Mouse (Mus musculus) monocyte, adult 5-6 weeks (primary cell): ENCODE measurements around the gene Cers5. TPM values are rescaled to one million over a fixed set of nuclear protein-coding genes. Genes with fewer than 3 reads are reported as not detected.

ENCODE experiments used
- ATAC-seq: fragments of 153-309, 156-312 bp; replicated peaks from 2 replicates; pipeline ENCODE4 v1.8.0; 2017; ENCODE audit warnings: mild to moderate bottlenecking; ENCODE audit not compliant: low TSS enrichment, insufficient number of reproducible peaks, severe bottlenecking, poor library complexity, low FRiP score
- total RNA-seq: library from RNA; stranded (forward); fragments of 200-1000, 200-491, 200-594 nt; gene quantifications from 3 replicates; pipeline ENCODE4 v1.2.3, GENCODE M21; 2017

The Cers5 gene
- total RNA-seq, 1 experiment from 2014 or later = 57.5 TPM

DNA sequence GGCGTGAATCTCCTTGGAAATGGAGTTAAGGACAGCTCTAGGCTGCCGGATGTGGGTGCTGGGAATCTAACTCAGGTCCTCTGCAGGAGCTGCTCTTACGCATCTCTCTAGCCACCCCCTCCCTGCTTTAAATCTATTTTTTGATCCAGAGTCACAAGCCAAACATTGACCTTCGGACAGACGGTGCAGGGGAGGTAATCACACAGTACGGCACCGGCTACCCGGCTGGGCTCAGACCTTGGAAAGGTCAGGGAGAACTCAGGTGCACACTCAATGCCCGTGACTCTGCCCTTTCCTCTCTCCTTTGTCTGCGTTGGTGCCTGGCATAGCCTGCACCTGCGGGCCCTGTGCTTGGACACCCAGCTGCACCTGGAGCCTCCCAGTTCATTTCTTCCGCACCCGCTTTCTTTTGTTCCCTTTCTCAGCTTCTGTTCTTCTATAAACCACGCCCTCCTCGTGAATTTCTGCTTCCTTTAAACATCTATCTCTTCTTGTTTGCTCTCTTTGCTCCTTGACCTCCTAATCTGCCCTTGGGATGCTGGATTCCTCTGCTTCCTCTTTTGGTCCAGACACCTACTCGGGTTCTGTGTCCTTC lies 19.6 kb upstream of the Cers5 start:
- no peak for ATAC-seq

DNA sequence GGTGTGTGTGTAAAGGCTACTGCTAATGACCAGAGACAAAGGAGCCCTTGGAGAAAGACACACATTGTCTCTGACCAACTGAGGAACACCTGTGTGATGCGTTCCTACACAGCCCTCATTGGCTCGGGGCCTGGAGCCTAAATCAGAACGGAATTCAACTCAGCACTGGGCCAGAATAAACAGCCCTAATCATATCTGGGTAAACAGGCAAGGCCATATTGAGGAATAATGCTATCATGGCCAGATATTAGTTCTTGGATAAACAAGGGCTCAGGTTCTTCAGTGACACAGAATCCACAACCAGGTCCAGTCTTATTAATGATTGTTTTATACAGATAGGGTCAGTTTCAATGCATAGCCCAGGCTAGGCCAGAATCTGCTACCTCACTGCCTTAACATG lies 18.3 kb upstream of the Cers5 start:
- no peak for ATAC-seq

DNA sequence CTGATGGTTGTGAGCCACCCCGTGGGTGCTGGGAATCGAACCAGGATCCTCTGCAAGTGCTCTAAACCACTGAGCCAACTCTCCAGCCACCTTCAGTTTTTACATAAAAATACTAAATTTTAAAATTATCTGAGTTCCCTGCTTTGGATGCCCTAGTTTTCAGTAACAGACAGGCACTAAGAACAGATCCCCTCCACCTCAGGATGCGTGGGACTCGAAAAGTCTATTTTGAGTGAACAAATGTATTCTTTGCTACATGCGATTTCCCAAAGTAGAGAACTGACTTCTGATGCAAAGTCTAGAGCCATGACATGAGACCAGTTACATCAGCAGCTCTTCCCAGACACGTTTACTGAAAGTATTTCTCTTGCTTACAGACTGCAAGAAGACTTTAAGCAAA lies 17.8 kb upstream of the Cers5 start:
- no peak for ATAC-seq

DNA sequence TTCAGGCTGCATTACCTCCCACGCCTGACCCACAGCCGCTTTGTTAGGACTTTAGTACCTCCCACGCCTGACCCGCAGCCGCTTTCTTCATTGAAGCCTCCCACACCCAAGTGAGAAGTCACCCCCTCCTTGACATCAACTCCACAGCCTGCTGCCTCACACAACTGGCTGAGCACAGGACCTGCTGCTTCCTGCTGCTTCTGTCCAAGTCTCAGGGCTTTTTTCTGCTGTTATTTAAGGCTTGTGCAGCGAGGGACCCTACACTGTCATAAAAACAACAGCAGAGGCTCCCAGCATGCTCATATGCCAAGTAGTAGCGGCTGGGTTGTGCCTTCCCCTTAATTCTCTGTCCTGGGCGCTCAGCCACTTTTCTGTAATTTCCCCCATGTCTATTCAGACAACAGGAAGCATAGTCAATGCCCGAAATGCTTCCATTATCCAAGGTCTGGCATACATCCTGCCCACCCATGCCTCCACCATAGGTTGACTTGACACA lies 15.0 kb upstream of the Cers5 start:
- no peak for ATAC-seq

DNA sequence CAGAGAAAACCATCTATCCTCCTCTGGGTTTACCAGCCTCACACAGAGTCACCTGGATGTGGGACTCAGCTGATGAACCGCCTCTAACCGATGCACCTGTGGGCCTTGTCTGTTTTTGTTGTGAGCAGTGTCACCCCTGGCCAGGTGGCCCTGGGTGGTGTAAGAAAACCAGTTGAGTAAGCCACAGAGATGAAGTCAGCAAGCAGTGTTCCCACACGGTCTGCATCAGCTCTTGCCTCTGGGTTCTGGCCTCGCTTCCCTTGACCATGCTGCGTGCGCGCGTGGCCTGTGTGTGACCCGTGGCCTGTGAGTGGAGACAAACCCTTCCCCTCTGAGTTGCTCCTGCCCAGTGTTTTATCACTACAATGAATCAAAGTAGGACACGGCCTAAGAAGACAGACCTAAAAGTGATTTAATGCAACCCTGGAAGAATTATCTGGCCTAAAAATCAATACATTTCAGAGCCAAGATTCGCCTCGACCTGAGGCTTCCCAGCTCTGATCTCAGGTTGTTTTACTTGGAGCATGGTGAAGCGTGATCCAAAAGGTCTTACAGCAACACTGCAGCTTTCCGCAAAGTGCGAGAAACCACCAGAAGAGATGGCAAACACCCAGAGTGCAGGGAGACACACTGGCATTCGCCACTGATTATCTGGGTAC lies 6.1 kb upstream of the Cers5 start:
- ATAC-seq = no peak

DNA sequence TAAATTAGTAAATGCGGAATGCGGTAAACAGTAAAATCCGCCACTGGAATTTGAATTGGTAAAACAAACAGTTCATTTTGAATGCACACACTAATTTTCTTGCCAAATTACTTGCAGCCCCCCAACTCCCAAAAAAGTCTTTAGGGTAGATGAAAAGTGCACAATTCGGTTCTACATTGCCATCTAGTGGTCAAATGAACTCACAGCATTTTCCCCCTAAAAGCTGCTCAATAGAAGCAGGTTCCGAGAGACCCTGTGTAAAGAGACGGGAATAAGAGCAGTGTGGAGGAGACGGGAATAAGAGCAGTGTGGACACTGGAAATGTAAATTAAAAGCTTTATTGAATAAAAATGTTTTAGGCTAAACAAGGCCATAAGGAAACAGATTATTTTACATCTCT lies 5.5 kb upstream of the Cers5 start:
- ATAC-seq = no peak

DNA sequence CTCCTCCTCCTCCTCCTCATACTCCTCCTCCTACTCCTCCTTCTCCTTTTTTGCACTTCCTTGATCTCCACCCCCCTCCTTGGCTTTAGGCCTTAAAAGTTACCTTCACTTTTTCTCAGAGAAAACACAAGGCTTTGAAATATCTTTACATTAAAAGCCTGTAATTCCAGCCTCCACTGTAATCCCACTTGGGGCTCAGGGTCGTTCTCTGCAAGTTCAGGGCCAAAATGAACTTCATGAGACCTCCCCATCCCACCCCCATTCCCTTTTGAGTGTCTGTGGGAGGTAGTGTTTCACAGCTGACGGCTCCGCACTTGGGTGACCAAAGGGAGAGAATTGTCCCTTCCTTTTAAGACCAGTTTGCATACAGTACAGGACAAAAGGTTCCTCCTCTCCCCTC lies 240 bp upstream of the Cers5 start:
- ATAC-seq = no peak

DNA sequence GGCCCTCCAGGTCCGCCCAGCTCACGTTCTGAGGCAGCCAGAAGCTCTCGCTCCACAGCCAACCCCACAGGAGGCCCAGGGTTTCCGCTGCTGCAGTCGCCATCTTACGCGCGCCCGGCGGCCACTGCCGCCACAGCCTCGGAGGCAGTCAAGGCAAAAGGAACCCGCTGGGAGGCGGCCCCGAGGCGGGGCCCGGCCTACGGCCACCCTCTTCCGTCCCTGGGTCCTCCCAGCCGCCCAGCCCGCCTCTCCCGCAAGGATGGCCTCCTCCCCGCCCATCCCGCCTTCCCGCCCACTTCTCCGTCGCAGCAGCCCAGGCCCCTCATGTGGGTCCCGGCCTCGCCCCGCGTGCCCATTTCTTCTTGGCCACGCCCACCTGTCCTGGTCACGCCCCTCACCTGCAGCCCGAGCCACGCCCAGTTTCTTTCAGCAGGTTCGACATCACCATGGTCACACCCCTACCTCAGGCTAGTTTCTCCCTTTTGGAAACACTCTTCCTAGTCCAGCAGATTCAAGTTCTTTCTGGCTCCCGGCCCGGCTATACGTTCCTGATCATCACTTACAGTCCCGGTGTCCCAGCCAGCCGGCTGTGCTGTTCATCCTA lies 306 bp downstream of the Cers5 start:
- ATAC-seq = peak; percentile 84

DNA sequence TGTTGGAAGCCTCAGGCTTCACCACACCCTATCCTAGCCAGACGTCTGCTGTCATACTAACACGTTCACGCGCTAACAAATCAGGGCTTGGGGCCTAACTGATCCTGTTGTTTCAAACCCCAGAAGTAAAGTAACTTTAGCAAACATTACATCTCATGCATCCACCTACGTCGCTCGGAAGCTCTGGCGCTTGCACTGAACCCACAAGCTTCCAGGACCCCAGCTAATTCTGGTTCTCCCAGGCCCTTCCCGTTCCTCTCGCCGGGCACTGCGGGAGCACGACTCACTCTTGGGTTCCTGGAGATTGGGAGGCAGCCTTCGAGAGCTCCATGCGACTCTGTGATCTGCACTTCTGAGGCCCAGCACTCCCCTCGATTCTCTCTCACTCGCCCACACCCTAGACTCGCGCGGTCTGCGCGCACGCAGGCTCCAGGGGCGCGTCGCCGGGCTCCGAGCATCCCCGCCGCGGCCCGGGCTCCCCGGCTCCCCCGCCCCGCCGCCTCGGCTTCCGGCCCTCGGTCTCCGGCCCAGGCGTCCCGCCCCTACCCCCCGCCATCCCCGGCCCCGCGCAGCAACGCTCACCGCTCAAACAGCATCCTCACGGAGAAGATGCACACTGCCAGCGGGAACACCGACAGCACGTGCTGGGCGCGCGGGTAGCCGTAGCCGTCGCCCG lies 946 bp downstream of the Cers5 start:
- 0 out of 2 replicates have a peak, but pooled peaks have one; percentile 7 for ATAC-seq

DNA sequence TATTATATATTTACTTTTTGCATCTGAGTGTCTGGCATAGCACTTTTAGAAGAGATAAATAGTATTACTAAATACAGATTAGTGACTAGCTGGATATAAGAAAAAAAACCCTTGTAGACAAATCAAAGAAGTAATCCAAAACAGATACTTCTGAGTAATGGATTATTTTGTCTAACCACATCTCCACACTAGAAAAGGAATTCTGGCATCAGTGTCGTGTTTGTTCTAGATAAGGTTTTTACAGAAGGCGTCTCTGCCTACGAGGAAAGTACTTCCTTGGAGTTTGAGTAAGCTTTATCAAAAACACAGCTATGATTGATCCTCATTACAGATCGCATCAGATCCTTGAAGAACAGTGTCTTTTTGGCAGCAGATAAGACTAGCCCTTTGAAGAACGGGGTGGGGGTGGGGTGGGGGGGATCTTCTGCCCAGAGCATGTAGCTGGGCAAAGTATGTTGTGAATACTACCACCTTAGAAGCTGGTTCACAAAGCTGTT lies 1.6 kb downstream of the Cers5 start:
- ATAC-seq = no peak

DNA sequence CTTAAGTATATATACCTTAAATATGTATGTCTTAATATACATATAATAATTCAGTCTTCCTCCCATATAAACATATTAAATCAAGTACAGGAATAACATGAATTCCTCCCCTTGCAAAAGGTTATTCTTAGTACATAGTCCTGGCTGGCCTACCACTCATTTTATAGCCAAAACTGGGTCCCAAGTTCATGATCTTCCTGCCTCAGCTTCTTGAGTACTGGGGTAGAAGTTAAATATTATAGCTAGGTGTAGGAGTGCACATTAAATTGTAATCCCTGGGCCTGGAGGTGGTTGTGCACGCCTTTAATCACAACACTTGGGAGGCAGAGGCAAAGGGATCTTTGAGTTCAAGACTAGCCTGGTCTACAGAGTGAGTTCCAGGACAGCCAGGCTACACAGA lies 3.9 kb downstream of the Cers5 start:
- ATAC-seq = no peak

DNA sequence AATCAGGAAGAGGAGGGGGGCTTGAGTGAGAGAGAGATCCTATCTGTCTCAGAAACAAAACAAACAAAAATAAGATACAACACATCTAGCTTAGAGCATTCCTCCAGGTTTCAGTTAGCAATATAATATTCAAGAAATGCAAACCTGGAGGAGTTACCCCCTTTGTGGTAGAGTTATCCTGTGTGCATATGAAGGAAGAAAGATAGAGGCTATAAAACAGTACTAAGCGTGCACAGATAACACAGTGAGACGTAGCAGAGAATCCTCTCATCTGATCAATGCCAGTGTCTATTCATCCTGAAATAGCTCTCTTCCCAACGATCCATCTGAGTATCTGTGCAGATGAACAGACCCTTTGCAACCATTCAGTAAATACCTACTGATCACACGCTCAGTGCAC lies 5.2 kb downstream of the Cers5 start:
- no peak for ATAC-seq

DNA sequence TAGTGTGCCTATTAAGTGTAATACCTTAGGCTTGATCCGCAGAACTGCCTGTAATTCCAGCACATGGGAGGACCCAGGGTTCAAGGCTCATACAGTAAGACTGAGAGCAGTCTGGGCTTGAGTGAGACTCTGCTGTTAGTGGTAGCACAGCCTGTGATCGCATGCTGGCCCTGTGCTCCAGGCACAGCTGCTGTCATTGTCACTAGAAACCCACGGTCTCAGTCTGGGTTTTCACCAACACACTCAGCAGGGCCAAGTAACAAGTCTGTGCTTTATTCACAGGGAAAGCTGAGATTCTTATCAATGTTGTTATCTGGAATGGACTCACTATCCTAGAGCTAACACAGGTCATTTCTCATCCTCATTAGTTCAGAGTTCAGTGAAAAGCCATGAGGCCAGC lies 18.5 kb downstream of the Cers5 start:
- no peak for ATAC-seq

DNA sequence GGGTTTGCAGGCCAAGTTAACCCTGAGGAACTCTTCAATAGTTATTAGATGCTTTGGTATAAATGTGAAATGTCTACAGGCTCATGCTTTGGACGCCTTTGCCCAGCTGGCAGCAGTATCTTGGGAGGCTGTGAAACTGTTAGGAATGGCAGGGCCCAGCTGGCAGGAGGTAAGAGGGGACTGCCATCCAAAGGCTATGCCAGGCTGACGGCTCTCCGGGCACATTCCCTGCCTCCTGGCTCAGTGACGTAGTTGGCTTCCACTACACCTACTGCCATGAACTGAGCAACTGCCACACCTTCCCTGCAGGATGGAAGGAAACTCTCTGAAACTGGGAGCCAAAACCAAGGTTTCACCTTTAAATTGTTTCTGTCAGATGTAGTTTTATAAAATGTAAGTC lies 32.5 kb downstream of the Cers5 start:
- no peak for ATAC-seq

DNA sequence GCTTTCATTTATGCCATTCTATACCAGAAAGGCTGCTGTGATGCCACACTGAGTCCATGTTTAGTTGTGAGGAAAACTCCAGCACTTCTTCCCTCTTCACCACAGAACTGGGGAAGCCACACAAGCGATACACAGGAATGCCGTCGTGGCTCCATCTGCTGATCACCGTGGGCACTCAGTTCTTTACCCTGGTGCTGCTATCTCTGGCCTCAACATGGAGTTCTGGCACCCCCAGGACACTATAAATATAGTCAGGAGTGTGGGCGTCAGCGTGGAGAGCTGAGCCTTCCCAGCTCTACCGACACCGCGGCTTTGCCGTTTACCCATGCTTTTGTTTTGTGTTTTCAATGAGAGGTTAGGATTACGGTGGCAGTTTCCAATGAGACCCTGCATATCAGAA lies 36.0 kb downstream of the Cers5 start:
- no peak for ATAC-seq

DNA sequence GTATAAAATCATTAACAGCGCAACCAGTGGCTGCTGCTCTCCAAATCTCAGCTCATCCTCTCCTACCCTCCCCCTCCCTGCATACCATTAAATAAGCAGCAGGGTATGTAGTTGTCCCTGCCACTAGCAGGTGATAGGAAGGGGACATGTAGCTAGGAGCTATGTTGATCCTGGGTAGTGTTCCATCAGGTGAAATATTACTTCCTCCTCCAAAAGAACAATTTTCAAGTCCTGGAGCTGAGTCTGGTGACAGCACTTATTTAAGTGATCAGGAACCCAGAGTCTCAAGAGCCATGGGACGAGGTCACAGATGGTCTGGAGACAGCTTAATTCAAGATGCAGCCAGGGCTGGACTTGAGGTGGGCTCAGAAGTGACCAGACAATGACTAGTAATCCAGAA lies 37.1 kb downstream of the Cers5 start:
- ATAC-seq = no peak

DNA sequence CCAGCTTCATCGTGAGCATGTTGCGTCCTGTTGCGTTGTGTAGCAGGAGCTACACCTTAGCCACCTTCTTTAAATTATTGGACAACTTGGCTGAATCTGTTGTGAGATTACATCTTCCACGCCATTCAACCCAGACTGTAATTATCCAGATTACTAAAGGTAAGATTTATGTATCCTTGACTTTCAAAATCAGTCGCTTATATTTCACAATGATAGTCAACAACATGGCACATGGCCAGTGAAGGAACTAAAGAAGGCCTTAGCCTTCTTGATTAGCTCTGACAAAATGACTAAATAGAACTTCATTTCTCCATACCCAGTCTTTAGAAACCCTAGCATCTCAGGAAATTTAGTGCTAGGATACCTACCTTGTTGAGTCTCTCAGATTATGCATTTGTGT lies 39.5 kb downstream of the Cers5 start:
- no peak for ATAC-seq

DNA sequence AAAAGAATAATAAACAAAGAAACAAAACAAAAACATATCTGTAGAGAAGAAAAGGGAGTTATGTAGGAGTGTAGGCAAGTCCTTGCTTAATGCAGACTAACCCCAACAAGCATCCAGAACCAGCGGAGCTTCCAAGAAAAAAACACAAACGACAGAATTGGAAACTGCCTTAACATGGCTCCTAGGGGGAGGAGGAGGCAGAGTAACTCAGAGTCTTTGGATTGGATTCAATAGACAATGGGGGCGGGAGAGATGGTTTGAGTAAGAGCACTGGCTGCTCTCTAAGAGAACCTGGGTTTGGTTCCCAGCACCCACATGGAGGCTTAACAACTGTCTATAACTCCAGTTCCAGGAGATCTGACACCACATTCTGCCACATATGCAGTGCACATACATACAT lies 41.0 kb downstream of the Cers5 start:
- no peak for ATAC-seq

DNA sequence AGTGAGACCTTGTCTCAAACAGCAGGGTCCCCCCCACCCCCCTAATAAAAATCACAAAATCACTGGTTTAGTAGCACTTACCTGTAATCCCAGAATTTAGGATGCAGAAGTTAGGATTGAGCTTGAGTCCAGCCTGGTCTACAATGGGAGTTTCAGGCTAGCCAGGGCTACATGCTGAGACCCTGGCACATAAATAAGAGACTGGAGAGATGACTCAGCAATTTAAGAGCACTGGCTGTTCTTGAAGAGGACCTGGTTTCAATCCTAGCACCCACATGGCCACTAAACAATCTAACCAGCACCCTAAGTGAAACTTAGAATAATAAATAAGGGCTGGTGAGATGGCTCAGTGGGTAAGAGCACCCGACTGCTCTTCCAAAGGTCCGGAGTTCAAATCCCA lies 41.5 kb downstream of the Cers5 start:
- no peak for ATAC-seq
